Mouse (Mus musculus) naive thymus-derived CD4-positive, alpha-beta T cell, adult 5 months (primary cell): ENCODE data around the gene Mrps5. TPM values are rescaled to one million over a fixed set of nuclear protein-coding genes. Genes with fewer than 3 reads are reported as not detected.

Source experiments
- polyA plus RNA-seq: library from polyadenylated mRNA; unstranded; fragments of 100-300 nt; shearing (Covaris generic); gene quantifications from one replicate; pipeline ENCODE4 v1.2.1, GENCODE M21; 2017

The Mrps5 gene
- polyA plus RNA-seq = 119 TPM

GRCm38 (mm10) chr2:127586694-127587513, at the start of gene Mrps5, which contains the start of gene Zfp661:
Gene Mrps5, plus strand, starts transcription at chr2:127587222.
Gene Zfp661, minus strand, starts transcription at chr2:127587094.

GRCm38 (mm10) chr2:127541185-127541584, 45.8 kb upstream of the Mrps5 start, which contains the start of gene Prom2:
Gene Prom2, minus strand, starts transcription at chr2:127541467.

GRCm38 (mm10) chr2:127656086-127656720, 69.2 kb downstream of the Mrps5 start, which contains the start of gene Mal:
Gene Mal, minus strand, starts transcription at chr2:127656695.

Other genes with a start within 250 kb of the Mrps5 start
- not detected for gene Astl, start 248.6 kb upstream of the Mrps5 start, polyA plus RNA-seq
- gene Adra2b, start 224.0 kb upstream of the Mrps5 start, polyA plus RNA-seq = not detected
- 0.35 TPM for gene Gpat2, start 162.0 kb upstream of the Mrps5 start, polyA plus RNA-seq
- gene Fahd2a, start 142.7 kb upstream of the Mrps5 start, polyA plus RNA-seq = 15.3 TPM
- 0.27 TPM for gene Kcnip3, start 65.1 kb upstream of the Mrps5 start, polyA plus RNA-seq
- gene Prom2, start 45.8 kb upstream of the Mrps5 start, polyA plus RNA-seq = not detected
- gene Zfp661, start 128 bp upstream of the Mrps5 start, polyA plus RNA-seq = 3.2 TPM
- not detected for gene Mal, start 69.5 kb downstream of the Mrps5 start, polyA plus RNA-seq
- gene Mall, start 142.7 kb downstream of the Mrps5 start, polyA plus RNA-seq = not detected
- not detected for gene Nphp1, start 201.7 kb downstream of the Mrps5 start, polyA plus RNA-seq
- gene Mtln, start 205.3 kb downstream of the Mrps5 start, polyA plus RNA-seq = 13.4 TPM
- gene Bub1, start 244.6 kb downstream of the Mrps5 start, polyA plus RNA-seq = 0.49 TPM